Mouse (Mus musculus) gonadal fat pad, adult 2 months (tissue): ENCODE data around the gene Kcnq1. TPM values are rescaled to one million over a fixed set of nuclear protein-coding genes. Genes with fewer than 3 reads are reported as not detected.

Source experiments
- DNase-seq: peaks from one replicate; pipeline ENCODE4 v3.0.0-alpha.2; 2012; ENCODE audit warnings: low read depth
- polyA plus RNA-seq: library from polyadenylated mRNA; depleted of rRNA; stranded (reverse); fragments of >200 nt; gene quantifications from 2 replicates; pipeline ENCODE4 v1.2.3, GENCODE M21; 2012; rRNA removed

The Kcnq1 gene
- 19.7 and 24.7 TPM in 2 replicates for polyA plus RNA-seq

GRCm38 (mm10) chr7:143106062-143106461, at the start of gene Kcnq1:
Gene Kcnq1, plus strand, starts transcription at chr7:143106362.
- no peak for DNase-seq

DNA sequence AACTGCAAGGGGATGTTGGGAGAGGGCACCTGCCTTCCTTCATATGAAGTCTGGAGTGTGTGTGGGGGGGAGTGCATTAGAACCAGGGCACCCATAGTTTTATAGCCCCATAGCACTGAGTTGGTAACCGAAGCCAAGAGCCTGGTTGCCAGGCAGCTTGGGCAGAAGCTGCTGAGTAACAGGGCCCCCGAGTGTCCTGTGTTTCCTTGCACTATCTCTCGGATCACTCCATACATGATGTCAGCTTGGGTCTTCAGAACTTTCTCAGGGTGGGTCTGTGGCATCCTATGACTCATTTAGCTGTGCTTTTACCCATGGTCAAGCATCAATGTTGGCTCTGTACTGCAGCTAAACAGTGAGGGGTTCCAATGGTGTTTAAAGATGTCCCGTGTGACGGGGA, 49.1 kb upstream of the Kcnq1 start:
- no peak for DNase-seq

DNA sequence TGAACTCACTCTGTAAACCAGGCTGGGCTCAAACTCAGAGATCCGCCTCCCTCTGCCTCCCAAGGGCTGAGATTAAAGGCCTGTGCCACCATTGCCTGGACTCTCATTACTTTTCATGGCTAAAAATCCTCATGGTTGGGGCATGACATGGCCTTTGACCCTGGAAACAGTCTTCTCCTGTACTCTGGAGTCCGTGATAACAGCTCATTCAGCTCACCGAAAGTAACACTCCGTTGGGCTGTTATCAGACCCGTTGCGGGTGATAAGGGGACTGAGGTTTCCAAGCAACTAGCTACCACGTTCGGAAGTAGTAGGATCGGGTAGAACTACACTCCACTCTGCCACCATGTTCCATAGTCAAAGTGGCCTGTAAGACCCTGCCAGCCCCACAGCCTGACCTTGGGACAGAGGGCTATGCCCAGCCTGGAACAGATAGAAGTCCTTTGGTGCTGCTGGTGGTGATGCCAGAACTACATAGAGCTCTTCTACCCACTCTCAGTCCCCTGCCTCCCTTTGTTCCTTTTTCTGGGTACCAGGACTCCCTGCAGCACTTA, 48.4 kb upstream of the Kcnq1 start:
- DNase-seq, result no peak

GRCm38 (mm10) chr7:143058221-143058697, 47.9 kb upstream of the Kcnq1 start:
- DNase-seq, result no peak

GRCm38 (mm10) chr7:143059202-143059870, 46.8 kb upstream of the Kcnq1 start:
- no peak for DNase-seq

- no peak for DNase-seq
Observed at GRCm38 (mm10) chr7:143062704-143063103, 43.5 kb upstream of the Kcnq1 start.

GRCm38 (mm10) chr7:143064226-143064625, 41.9 kb upstream of the Kcnq1 start:
- no peak for DNase-seq

- no peak for DNase-seq
Observed at GRCm38 (mm10) chr7:143065692-143066091, 40.5 kb upstream of the Kcnq1 start.

DNA sequence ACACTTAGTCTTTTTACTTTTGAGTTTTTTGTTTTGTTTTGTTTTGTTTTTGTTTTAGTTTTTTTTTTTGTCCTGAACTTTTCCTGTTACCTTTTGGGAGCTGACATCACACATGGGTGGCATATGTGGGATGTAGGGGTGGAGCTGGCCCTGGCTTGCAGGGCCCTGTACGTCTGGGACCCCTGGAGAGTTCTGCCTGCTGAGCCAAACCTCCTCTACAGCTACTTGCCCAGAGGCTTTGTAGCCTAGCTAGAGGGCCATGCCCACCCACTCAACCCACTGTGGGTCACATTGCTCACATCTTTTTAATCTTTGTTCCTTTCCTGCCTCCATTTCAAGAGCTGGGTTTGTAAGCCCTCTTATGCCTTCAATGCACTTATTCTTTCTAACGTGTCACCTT, 38.7 kb upstream of the Kcnq1 start:
- DNase-seq, result no peak

GRCm38 (mm10) chr7:143067897-143068296, 38.3 kb upstream of the Kcnq1 start:
- DNase-seq, result no peak

GRCm38 (mm10) chr7:143068316-143068881, 37.8 kb upstream of the Kcnq1 start:
- DNase-seq, result no peak

- peak; percentile 99 for DNase-seq
Observed at GRCm38 (mm10) chr7:143068882-143069591, 37.1 kb upstream of the Kcnq1 start, which contains the start of gene Tssc4. Gene Tssc4, plus strand, starts transcription at chr7:143069249.

DNA sequence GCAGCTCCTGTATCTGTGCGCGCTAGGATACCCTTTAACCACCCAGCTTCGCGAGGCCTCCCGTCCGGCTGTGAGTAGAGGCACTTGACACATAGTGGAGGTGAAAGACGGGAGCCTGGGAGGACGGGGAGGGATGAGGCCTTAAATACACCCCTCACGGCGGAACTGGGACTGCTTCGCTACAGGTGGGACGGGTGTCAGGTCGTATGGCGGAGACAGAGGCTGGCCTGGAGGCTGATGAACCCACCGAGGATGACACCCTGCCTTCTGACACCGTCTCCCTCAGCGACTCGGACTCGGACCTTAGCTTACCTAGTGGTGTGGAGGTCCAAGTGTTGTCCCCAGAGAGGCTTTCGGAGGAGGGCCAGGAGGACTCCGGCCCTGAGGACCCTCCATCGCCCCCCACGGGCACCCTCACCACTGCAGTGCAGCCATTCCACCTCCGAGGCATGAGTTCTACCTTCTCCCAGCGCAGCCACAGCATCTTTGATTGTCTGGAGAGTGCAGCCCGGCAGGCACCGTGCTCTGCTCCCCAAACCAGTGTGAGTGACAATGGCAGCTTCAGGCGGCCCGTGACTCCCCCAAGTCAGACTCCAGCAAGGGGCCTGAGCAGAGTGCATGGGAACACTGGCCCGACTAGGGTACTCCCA, 36.3 kb upstream of the Kcnq1 start:
- DNase-seq, result no peak

- no peak for DNase-seq
Observed at GRCm38 (mm10) chr7:143070506-143071070, 35.6 kb upstream of the Kcnq1 start.

DNA sequence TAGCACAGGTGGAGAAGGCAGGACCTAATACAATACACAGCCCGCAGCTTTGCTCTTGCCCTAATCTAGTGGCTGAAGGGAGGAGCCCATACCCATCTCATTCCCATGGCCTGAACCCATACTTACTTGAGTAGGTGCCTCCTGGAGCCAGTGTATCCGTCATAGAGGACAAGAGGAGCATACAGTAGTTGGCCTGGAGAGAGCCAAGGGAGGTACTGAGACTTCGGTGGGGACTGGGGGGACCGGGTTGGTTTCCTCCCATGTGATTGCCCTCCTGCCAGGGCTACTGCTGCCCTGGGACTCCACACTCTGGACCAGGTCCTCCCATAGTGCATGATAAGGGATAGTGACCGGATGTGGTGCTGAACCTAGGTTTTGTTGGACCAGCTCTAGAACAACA, 33.6 kb upstream of the Kcnq1 start:
- DNase-seq, result no peak

GRCm38 (mm10) chr7:143073086-143073485, 33.1 kb upstream of the Kcnq1 start:
- DNase-seq, result no peak

DNA sequence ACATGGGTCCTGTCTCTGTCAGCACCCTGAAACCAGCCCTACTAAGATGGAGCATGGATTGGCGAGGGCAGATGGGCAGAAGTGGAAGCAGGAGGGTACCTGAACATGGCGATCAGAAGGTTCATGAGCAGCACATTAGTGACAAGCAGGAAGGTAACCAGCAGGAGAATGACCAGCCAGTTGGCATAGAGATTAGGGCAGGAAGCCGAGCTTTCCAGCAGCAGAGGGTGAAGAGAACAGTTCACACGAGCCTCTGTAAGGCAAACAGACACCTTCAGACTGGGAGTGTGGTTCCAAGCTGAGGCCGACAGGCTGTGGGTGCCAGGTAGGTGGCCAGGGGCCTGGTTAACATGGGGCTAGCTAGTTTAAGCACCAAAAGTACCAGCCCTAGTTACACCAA, 30.8 kb upstream of the Kcnq1 start:
- no peak for DNase-seq

DNA sequence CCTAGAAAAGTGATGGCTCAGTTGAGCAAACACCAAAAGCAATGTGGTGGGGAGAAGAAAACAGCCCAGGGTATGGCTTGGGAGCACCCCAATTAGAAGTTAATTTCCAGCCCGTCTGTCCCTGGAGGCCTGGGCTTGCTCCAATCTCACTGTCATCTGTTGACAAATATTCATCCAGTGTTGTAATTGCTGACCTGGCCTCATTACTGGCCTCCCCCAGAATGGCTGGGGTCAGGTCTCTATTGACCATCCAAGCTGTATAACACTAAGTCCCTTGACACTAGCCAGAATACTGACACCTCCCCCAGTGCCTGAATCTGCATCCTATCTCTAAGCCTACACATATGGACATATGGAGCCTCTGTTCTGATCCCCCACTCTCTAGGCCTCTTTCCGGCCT, 28.8 kb upstream of the Kcnq1 start:
- DNase-seq, result no peak

GRCm38 (mm10) chr7:143082024-143082423, 24.1 kb upstream of the Kcnq1 start:
- DNase-seq, result no peak

GRCm38 (mm10) chr7:143083708-143084107, 22.5 kb upstream of the Kcnq1 start:
- no peak for DNase-seq

GRCm38 (mm10) chr7:143086366-143086765, 19.8 kb upstream of the Kcnq1 start:
- DNase-seq, result no peak
